Mouse (Mus musculus): Measurements from ENCODE around the gene Hist1h4f. TPM values are rescaled to one million over a fixed set of nuclear protein-coding genes. Genes with fewer than 3 reads are reported as not detected.

Hist1h4f gene
- polyA plus RNA-seq, 1 experiment from 2014 or later, result 0.88 TPM

- peak; percentile 72 for ATAC-seq (ENCODE audit: low read depth)
Measured at GRCm38 (mm10) chr13:23516822-23517602, 34.4 kb downstream of the Hist1h4f start.

GRCm38 (mm10) chr13:23515826-23516620, 35.4 kb downstream of the Hist1h4f start:
- peak overlapping the region; percentile 48; the same call in 1 of the 2 replicates for H3K9ac ChIP-seq (ENCODE audit: low read depth, low read length)
- ATAC-seq (ENCODE audit: low read depth) (no peak), DNase-seq (ENCODE audit: low spot score) (no peak)
- H3K27me3 ChIP-seq (replicated peaks; ENCODE audit: control insufficient read depth, insufficient read depth, low read length), result no peaks in the 10 kb centered on the region
- H3K27ac ChIP-seq (replicated peaks; ENCODE audit: low read depth, low read length), result no peak overlapping the region
- 50% methylated on average over 15 of the region's 15 CpGs for WGBS
- peak overlapping the region; percentile 59 for H3K4me2 ChIP-seq (ENCODE audit: low read depth, low read length)
- H3K9me3 ChIP-seq (ENCODE audit: control insufficient read depth, low read length), result no peaks in the 10 kb centered on the region
- H3K4me1 ChIP-seq (ENCODE audit: control insufficient read depth, insufficient read depth, low read length), result no peaks in the 10 kb centered on the region
- no peaks in the 10 kb centered on the region for H3K36me3 ChIP-seq (ENCODE audit: control insufficient read depth, insufficient read depth, low read length)
- H3K4me3 ChIP-seq (ENCODE audit: low read depth, low read length), result peak overlapping the region; percentile 59

More at GRCm38 (mm10) chr13:23516822-23517602, 34.4 kb downstream of the Hist1h4f start:
- peak; percentile 79 for DNase-seq (ENCODE audit: low spot score)
- under 1% methylated on average over 19 of the region's 19 CpGs for WGBS
- Histone ChIP-seq H3K36me3 (ENCODE audit: control insufficient read depth, insufficient read depth, low read length) (no peaks in the 10 kb centered on the region), H3K27me3 (replicated peaks; ENCODE audit: control insufficient read depth, insufficient read depth, low read length) (no peaks in the 10 kb centered on the region), H3K4me2 (ENCODE audit: low read depth, low read length) (peak overlapping the region; percentile 95), H3K4me3 (ENCODE audit: low read depth, low read length) (peak overlapping the region; percentile 59), H3K27ac (replicated peaks; ENCODE audit: low read depth, low read length) (peak overlapping the region; percentile 81), H3K9me3 (ENCODE audit: control insufficient read depth, low read length) (no peaks in the 10 kb centered on the region), H3K9ac (ENCODE audit: low read depth, low read length) (peak overlapping the region; percentile 62), H3K4me1 (ENCODE audit: control insufficient read depth, insufficient read depth, low read length) (no peaks in the 10 kb centered on the region)

GRCm38 (mm10) chr13:23515281-23515680, 36.2 kb downstream of the Hist1h4f start:
- WGBS, result 70% methylated on average over 5 of the region's 5 CpGs

GRCm38 (mm10) chr13:23513517-23513916, 37.9 kb downstream of the Hist1h4f start:
- Histone ChIP-seq H3K4me1 (ENCODE audit: control insufficient read depth, insufficient read depth, low read length) (no peaks in the 10 kb centered on the region), H3K36me3 (ENCODE audit: control insufficient read depth, insufficient read depth, low read length) (no peaks in the 10 kb centered on the region)
- 83% methylated on average over 1 of the region's 1 CpGs for WGBS

More at GRCm38 (mm10) chr13:23515281-23515680, 36.2 kb downstream of the Hist1h4f start:
- no peak for DNase-seq (ENCODE audit: low spot score)
- H3K4me3 ChIP-seq (ENCODE audit: low read depth, low read length), result no peak overlapping the region
- H3K4me1 ChIP-seq (ENCODE audit: control insufficient read depth, insufficient read depth, low read length), result no peaks in the 10 kb centered on the region
- no peak overlapping the region for H3K9ac ChIP-seq (ENCODE audit: low read depth, low read length)
- H3K4me2 ChIP-seq (ENCODE audit: low read depth, low read length), result no peak overlapping the region
- no peaks in the 10 kb centered on the region for H3K36me3 ChIP-seq (ENCODE audit: control insufficient read depth, insufficient read depth, low read length)
- no peak overlapping the region for H3K27ac ChIP-seq (replicated peaks; ENCODE audit: low read depth, low read length)
- no peak for ATAC-seq (ENCODE audit: low read depth)
- no peaks in the 10 kb centered on the region for H3K9me3 ChIP-seq (ENCODE audit: control insufficient read depth, low read length)
- H3K27me3 ChIP-seq (replicated peaks; ENCODE audit: control insufficient read depth, insufficient read depth, low read length), result no peaks in the 10 kb centered on the region

GRCm38 (mm10) chr13:23510127-23510526, 41.3 kb downstream of the Hist1h4f start:
- Histone ChIP-seq H3K4me3 (ENCODE audit: low read depth, low read length) (no peak overlapping the region), H3K4me1 (ENCODE audit: control insufficient read depth, insufficient read depth, low read length) (peaks cover 13% of the 10 kb centered on the region), H3K4me2 (ENCODE audit: low read depth, low read length) (no peak overlapping the region), H3K36me3 (ENCODE audit: control insufficient read depth, insufficient read depth, low read length) (no peaks in the 10 kb centered on the region), H3K27me3 (replicated peaks; ENCODE audit: control insufficient read depth, insufficient read depth, low read length) (no peaks in the 10 kb centered on the region), H3K9ac (ENCODE audit: low read depth, low read length) (no peak overlapping the region), H3K9me3 (ENCODE audit: control insufficient read depth, low read length) (no peaks in the 10 kb centered on the region), H3K27ac (replicated peaks; ENCODE audit: low read depth, low read length) (no peak overlapping the region)
- 26% methylated on average over 1 of the region's 1 CpGs for WGBS
- ATAC-seq (ENCODE audit: low read depth) (no peak), DNase-seq (ENCODE audit: low spot score) (no peak)

More at GRCm38 (mm10) chr13:23513517-23513916, 37.9 kb downstream of the Hist1h4f start:
- Histone ChIP-seq H3K4me3 (ENCODE audit: low read depth, low read length) (no peak overlapping the region), H3K27ac (replicated peaks; ENCODE audit: low read depth, low read length) (no peak overlapping the region), H3K9ac (ENCODE audit: low read depth, low read length) (no peak overlapping the region), H3K4me2 (ENCODE audit: low read depth, low read length) (no peak overlapping the region), H3K27me3 (replicated peaks; ENCODE audit: control insufficient read depth, insufficient read depth, low read length) (no peaks in the 10 kb centered on the region), H3K9me3 (ENCODE audit: control insufficient read depth, low read length) (no peaks in the 10 kb centered on the region)
- DNase-seq (ENCODE audit: low spot score) (no peak), ATAC-seq (ENCODE audit: low read depth) (no peak)

- no peak overlapping the region for H3K27ac ChIP-seq (replicated peaks; ENCODE audit: low read depth, low read length)
- peaks cover 15% of the 10 kb centered on the region for H3K4me1 ChIP-seq (ENCODE audit: control insufficient read depth, insufficient read depth, low read length)
- H3K4me3 ChIP-seq (ENCODE audit: low read depth, low read length), result no peak overlapping the region
- H3K27me3 ChIP-seq (replicated peaks; ENCODE audit: control insufficient read depth, insufficient read depth, low read length), result no peaks in the 10 kb centered on the region
- peak overlapping the region; percentile 53; the same call in 1 of the 2 replicates for H3K4me2 ChIP-seq (ENCODE audit: low read depth, low read length)
- no peaks in the 10 kb centered on the region for H3K9me3 ChIP-seq (ENCODE audit: control insufficient read depth, low read length)
- no peak overlapping the region for H3K9ac ChIP-seq (ENCODE audit: low read depth, low read length)
- no peaks in the 10 kb centered on the region for H3K36me3 ChIP-seq (ENCODE audit: control insufficient read depth, insufficient read depth, low read length)
- WGBS, result 22% methylated on average over 14 of the region's 14 CpGs
- no peak for DNase-seq (ENCODE audit: low spot score)
- no peak for ATAC-seq (ENCODE audit: low read depth)
Measured at GRCm38 (mm10) chr13:23506819-23507515, 44.5 kb downstream of the Hist1h4f start.

- Histone ChIP-seq H3K36me3 (ENCODE audit: control insufficient read depth, insufficient read depth, low read length) (no peaks in the 10 kb centered on the region), H3K27me3 (replicated peaks; ENCODE audit: control insufficient read depth, insufficient read depth, low read length) (no peaks in the 10 kb centered on the region), H3K27ac (replicated peaks; ENCODE audit: low read depth, low read length) (0 out of 2 replicates have a peak overlapping the region, but pooled peaks have one; percentile 72), H3K9ac (ENCODE audit: low read depth, low read length) (no peak overlapping the region), H3K4me2 (ENCODE audit: low read depth, low read length) (peak overlapping the region; percentile 53), H3K4me3 (ENCODE audit: low read depth, low read length) (peak overlapping the region; percentile 28), H3K4me1 (ENCODE audit: control insufficient read depth, insufficient read depth, low read length) (peaks cover 15% of the 10 kb centered on the region), H3K9me3 (ENCODE audit: control insufficient read depth, low read length) (no peaks in the 10 kb centered on the region)
- 4% methylated on average over 13 of the region's 13 CpGs for WGBS
- ATAC-seq (ENCODE audit: low read depth), result 0 out of 2 replicates have a peak, but pooled peaks have one; percentile 27
- peak; percentile 48 for DNase-seq (ENCODE audit: low spot score)
Measured at GRCm38 (mm10) chr13:23506351-23506750, 45.1 kb downstream of the Hist1h4f start.
